ENCODE assay signal across 7 mouse cellular contexts in genomic region chr15:79926856-79927416, GRCm38 (mm10). TPM values are rescaled to one million over a fixed set of nuclear protein-coding genes. Genes with fewer than 3 reads are reported as not detected.
A peak's percentile ranks its signal among the peaks of the same experiment; 100 is the strongest.
DNase-seq lines count a peak whose midpoint lies in the region; ATAC-seq and TF ChIP-seq lines count a peak whose summit lies in the region.

No protein-coding gene starts in this region.

- peak overlapping the region; percentile 70 for H3K4me2 ChIP-seq in kidney, postnatal 0 days (ENCODE audit: low read length)
- peak overlapping the region; percentile 75 for H3K4me2 ChIP-seq in forebrain, postnatal 0 days (ENCODE audit: low read depth)

- no peak overlapping the region for H3K4me3 ChIP-seq in kidney, postnatal 0 days (replicated peaks; ENCODE audit: low read depth, low read length)
- no peak overlapping the region for H3K4me3 ChIP-seq in forebrain, postnatal 0 days (ENCODE audit: low read depth, low read length)
- H3K4me3 ChIP-seq in macrophage (ENCODE audit: inconsistent target), result peak overlapping the region; percentile 28; the same call in 1 of the 2 replicates

- no peaks in the 10 kb centered on the region for H3K79me2 ChIP-seq in macrophage (ENCODE audit: inconsistent target)

- peaks cover 10% of the 10 kb centered on the region; the same call in 1 of the 2 replicates for H3K4me1 ChIP-seq in kidney, postnatal 0 days (replicated peaks; ENCODE audit: insufficient read depth, low read length)
- peaks cover 9% of the 10 kb centered on the region; the same call in 1 of the 2 replicates for H3K4me1 ChIP-seq in forebrain, postnatal 0 days (ENCODE audit: insufficient read depth)

- WGBS in kidney, postnatal 0 days, result 80% methylated on average over 11 of the region's 11 CpGs
- 77% methylated on average over 11 of the region's 11 CpGs for WGBS in forebrain, postnatal 0 days
- 86% methylated on average over 11 of the region's 11 CpGs for whole genome bisulfite sequencing in macrophage (ENCODE audit: missing documents)

- no peaks in the 10 kb centered on the region for H3K36me3 ChIP-seq in kidney, postnatal 0 days (ENCODE audit: insufficient read depth, low read length)
- H3K36me3 ChIP-seq in forebrain, postnatal 0 days (ENCODE audit: insufficient read depth), result no peaks in the 10 kb centered on the region
- H3K36me3 ChIP-seq in macrophage (ENCODE audit: inconsistent target), result no peaks in the 10 kb centered on the region

- no peak for TF ChIP-seq CTCF in kidney, postnatal 0 days (IDR thresholded peaks at IDR 0.05; ENCODE audit: low read depth)
- TF ChIP-seq CTCF in forebrain, postnatal 0 days (IDR thresholded peaks at IDR 0.05; ENCODE audit: low read depth), result no peak

- H3K27ac ChIP-seq in kidney, postnatal 0 days, result peak overlapping the region; percentile 88
- H3K27ac ChIP-seq in forebrain, postnatal 0 days (ENCODE audit: low read depth, low read length), result no peak overlapping the region
- no peak overlapping the region for H3K27ac ChIP-seq in macrophage

- H3K27me3 ChIP-seq in kidney, postnatal 0 days (ENCODE audit: insufficient read depth, low read length), result no peaks in the 10 kb centered on the region
- H3K27me3 ChIP-seq in forebrain, postnatal 0 days (ENCODE audit: insufficient read depth, low read length), result no peaks in the 10 kb centered on the region

- peak overlapping the region; percentile 68; the same call in 1 of the 2 replicates for H3K9ac ChIP-seq in kidney, postnatal 0 days (ENCODE audit: low read depth, low read length)
- peak overlapping the region; percentile 70; the same call in 1 of the 2 replicates for H3K9ac ChIP-seq in forebrain, postnatal 0 days

- no peaks in the 10 kb centered on the region for H3K9me3 ChIP-seq in kidney, postnatal 0 days (replicated peaks; ENCODE audit: low read length)
- no peaks in the 10 kb centered on the region for H3K9me3 ChIP-seq in forebrain, postnatal 0 days (ENCODE audit: low read length)

- no peak for DNase-seq in kidney, postnatal 0 days (ENCODE audit: low spot score)
- DNase-seq in kidney, adult 9 months, result no peak
- DNase-seq in brain, adult 2 months (ENCODE audit: low read depth, low spot score), result peak; percentile 68
- DNase-seq in forebrain, postnatal 0 days, result no peak
- no peak for DNase-seq in urinary bladder, adult 18-20 months (ENCODE audit: low spot score in 2 of 2)

- no peak for ATAC-seq in kidney, postnatal 0 days (replicated peaks; ENCODE audit: low FRiP score, low read depth)
- ATAC-seq in forebrain, postnatal 0 days, result no peak
- ATAC-seq in activated CD4-positive, CD25-positive, alpha-beta regulatory T cell, adult 4 months, result no peak

RNA-seq across cellular contexts. Expression of gene Apobec3, which starts 35.5 kb away (rescaled TPM):
- polyA plus RNA-seq in kidney, postnatal 0 days (2015; fragmentation: Nextera tagmentation; extraction: Ambion mirVana), result 26.1 and 26.4 TPM in 2 replicates
- 4.0 and 5.3 TPM in 2 replicates for total RNA-seq in forebrain, postnatal 0 days (2014; rRNA removed)
- 3.1 and 3.6 TPM in 2 replicates for polyA plus RNA-seq in forebrain, postnatal 0 days (2015; fragmentation: Nextera tagmentation; extraction: Ambion mirVana)
- total RNA-seq in macrophage (2018; cell fraction: chromatin; rRNA removed), result 100 to 1,000 TPM in 24 of 26 experiments, 10 to 100 TPM in 2; 96.9 to 911 (median 311) TPM
- total RNA-seq in macrophage (2018; cell fraction: cytosol; rRNA removed), result 100 to 1,000 TPM in 13 of 26 experiments, 10 to 100 TPM in 13; 28.8 to 219 (median 97.8) TPM
- 100 to 1,000 TPM in 25 of 26 experiments, 10 to 100 TPM in 1; 82.7 to 710 (median 344) TPM for total RNA-seq in macrophage (2018; cell fraction: nucleus; rRNA removed)
- polyA plus RNA-seq in macrophage (2018), result 22.8 to 91.0 TPM (median 42.5 TPM) in 3 replicates
- polyA plus RNA-seq in activated CD4-positive, CD25-positive, alpha-beta regulatory T cell, adult 4 months (2017; shearing (Covaris generic)), result 100 to 1,000 TPM; 505 to 519 TPM

RNA-seq across cellular contexts. Expression of gene Cbx7, which starts 44.0 kb away (rescaled TPM):
- polyA plus RNA-seq in kidney, postnatal 0 days (2015; fragmentation: Nextera tagmentation; extraction: Ambion mirVana), result 4.5 and 4.6 TPM in 2 replicates
- total RNA-seq in forebrain, postnatal 0 days (2014; rRNA removed), result 6.4 and 11.1 TPM in 2 replicates
- 2.4 and 3.1 TPM in 2 replicates for polyA plus RNA-seq in forebrain, postnatal 0 days (2015; fragmentation: Nextera tagmentation; extraction: Ambion mirVana)
- total RNA-seq in macrophage (2018; cell fraction: chromatin; rRNA removed), result 10 to 100 TPM in 10 of 26 experiments, 1 to 10 TPM in 16; 1.4 to 33.0 (median 8.3) TPM
- 1 to 10 TPM in 25 of 26 experiments, under 1 TPM in 1; 0.91 to 8.3 (median 2.7) TPM for total RNA-seq in macrophage (2018; cell fraction: cytosol; rRNA removed)
- total RNA-seq in macrophage (2018; cell fraction: nucleus; rRNA removed), result 10 to 100 TPM in 8 of 26 experiments, 1 to 10 TPM in 18; 1.2 to 27.8 (median 4.8) TPM
- 1.2 to 5.5 TPM (median 4.3 TPM) in 3 replicates for polyA plus RNA-seq in macrophage (2018)
- 10 to 100 TPM; 21.9 to 30.3 TPM for polyA plus RNA-seq in activated CD4-positive, CD25-positive, alpha-beta regulatory T cell, adult 4 months (2017; shearing (Covaris generic))
